Mouse (Mus musculus) ovary, postnatal 36 days (tissue): Measurements from ENCODE around the gene Prkn.

ENCODE experiments used
- DNase-seq: peaks from one replicate; pipeline ENCODE4 v3.0.0; 2022; ENCODE audit warnings: low spot score, mixed read lengths

Prkn gene

GRCm38 (mm10) chr17:11845506-11845905, 1005.3 kb downstream of the Prkn start:
- no peak for DNase-seq

- no peak for DNase-seq
Measured at GRCm38 (mm10) chr17:11854571-11854970, 1014.4 kb downstream of the Prkn start.

- DNase-seq, result no peak
Measured at GRCm38 (mm10) chr17:11858772-11859405, 1018.7 kb downstream of the Prkn start.

GRCm38 (mm10) chr17:11861178-11861577, 1021.0 kb downstream of the Prkn start:
- DNase-seq, result no peak

GRCm38 (mm10) chr17:11862360-11862759, 1022.2 kb downstream of the Prkn start:
- DNase-seq, result no peak

- no peak for DNase-seq
Measured at GRCm38 (mm10) chr17:11863017-11863416, 1022.8 kb downstream of the Prkn start.

- no peak for DNase-seq
Measured at GRCm38 (mm10) chr17:11866231-11866630, 1026.0 kb downstream of the Prkn start.

- no peak for DNase-seq
Measured at GRCm38 (mm10) chr17:11867334-11868095, 1027.3 kb downstream of the Prkn start.

GRCm38 (mm10) chr17:11870546-11870945, 1030.4 kb downstream of the Prkn start:
- no peak for DNase-seq

- DNase-seq, result no peak
Measured at GRCm38 (mm10) chr17:11876240-11876639, 1036.1 kb downstream of the Prkn start.

GRCm38 (mm10) chr17:11881110-11881820, 1041.1 kb downstream of the Prkn start:
- no peak for DNase-seq

- DNase-seq, result no peak
Measured at GRCm38 (mm10) chr17:11885601-11886000, 1045.4 kb downstream of the Prkn start.

- no peak for DNase-seq
Measured at GRCm38 (mm10) chr17:11886963-11887362, 1046.8 kb downstream of the Prkn start.

GRCm38 (mm10) chr17:11887591-11888205, 1047.5 kb downstream of the Prkn start:
- DNase-seq, result no peak

GRCm38 (mm10) chr17:11888806-11889205, 1048.6 kb downstream of the Prkn start:
- no peak for DNase-seq

- DNase-seq, result no peak
Measured at GRCm38 (mm10) chr17:11900300-11900699, 1060.1 kb downstream of the Prkn start.

GRCm38 (mm10) chr17:11901731-11902130, 1061.5 kb downstream of the Prkn start:
- DNase-seq, result no peak

- peak; percentile 12 for DNase-seq
Measured at GRCm38 (mm10) chr17:11903001-11903400, 1062.8 kb downstream of the Prkn start.

GRCm38 (mm10) chr17:11910668-11911398, 1070.6 kb downstream of the Prkn start:
- no peak for DNase-seq

GRCm38 (mm10) chr17:11912136-11912535, 1072.0 kb downstream of the Prkn start:
- DNase-seq, result no peak

GRCm38 (mm10) chr17:11912872-11913365, 1072.7 kb downstream of the Prkn start:
- no peak for DNase-seq

GRCm38 (mm10) chr17:11913620-11914019, 1073.4 kb downstream of the Prkn start:
- DNase-seq, result no peak
